Mouse (Mus musculus) midbrain, embryonic 11.5 days (tissue): ENCODE data around the gene Mta1. TPM values are rescaled to one million over a fixed set of nuclear protein-coding genes. Genes with fewer than 3 reads are reported as not detected.

ENCODE experiments used
- ATAC-seq: fragments of 200-750 bp; cut with Nextera tagmentation; 2 replicates; pipeline ENCODE4 v1.8.0; 2017; ENCODE audit warnings: moderate TSS enrichment, moderate library complexity; ENCODE audit not compliant: low FRiP score
- DNase-seq: peaks from one replicate; pipeline ENCODE4 v3.0.0; 2015; ENCODE audit warnings: low spot score; ENCODE audit errors: missing footprints
- H3K27ac ChIP-seq: fragments of 300-500 bp; sonication (generic); 2 replicates; pipeline ENCODE4 v1.5.1; 2014; ENCODE audit warnings: low read depth, low read length
- H3K27me3 ChIP-seq: fragments of 300-500 bp; sonication (generic); 2 replicates; pipeline ENCODE4 v1.6.1; 2014; ENCODE audit warnings: mild to moderate bottlenecking, low read length, moderate library complexity, mixed read lengths; ENCODE audit not compliant: control insufficient read depth, insufficient read depth
- H3K36me3 ChIP-seq: fragments of 300-500 bp; sonication (generic); 2 replicates; pipeline ENCODE4 v1.6.1; 2014; ENCODE audit warnings: mild to moderate bottlenecking, low read length, moderate library complexity, mixed read lengths; ENCODE audit not compliant: control insufficient read depth, insufficient read depth
- H3K4me1 ChIP-seq: fragments of 300-500 bp; sonication (generic); 2 replicates; pipeline ENCODE4 v1.6.1; 2014; ENCODE audit warnings: low read length; ENCODE audit not compliant: control insufficient read depth, insufficient read depth
- H3K4me2 ChIP-seq: fragments of 300-500 bp; sonication (generic); 2 replicates; pipeline ENCODE4 v1.6.1; 2014; ENCODE audit warnings: mild to moderate bottlenecking, moderate library complexity
- H3K4me3 ChIP-seq: fragments of 300-500 bp; sonication (generic); 2 replicates; pipeline ENCODE4 v1.5.1; 2014; ENCODE audit warnings: low read depth, low read length
- H3K9ac ChIP-seq: fragments of 300-500 bp; sonication (generic); 2 replicates; pipeline ENCODE4 v1.6.1; 2014; ENCODE audit warnings: low read length
- H3K9me3 ChIP-seq: fragments of 300-500 bp; sonication (generic); 2 replicates; pipeline ENCODE4 v1.6.1; 2016; ENCODE audit warnings: low read length; ENCODE audit not compliant: control insufficient read depth
- whole genome bisulfite sequencing: fragments of 180-500 bp; shearing (Covaris S2); extraction: QIAGEN DNeasy Blood & Tissue Kit; methylation state at CpG from one replicate; pipeline ENCODE4 v1.1.7; 2014; 5-methylcytosine and 5-hydroxymethylcytosine counted together
- polyA plus RNA-seq: library from polyadenylated mRNA; unstranded; fragments of >200 nt; fragmentation: Nextera tagmentation; extraction: Ambion mirVana; gene quantifications from 2 replicates; pipeline ENCODE4 v1.2.1, GENCODE M21; 2014

Gene Mta1
- polyA plus RNA-seq, 1 experiment from 2014 or later: 21.4 TPM

GRCm38 (mm10) chr12:113102461-113102860, 4.4 kb downstream of the Mta1 start:
- ATAC-seq (0 out of 2 replicates have a peak, but pooled peaks have one; percentile 19), DNase-seq (peak; percentile 84)
- H3K4me1 ChIP-seq: peaks cover 21% of the 10 kb centered on the region

GRCm38 (mm10) chr12:113103846-113104451, 5.9 kb downstream of the Mta1 start:
- Histone ChIP-seq H3K36me3 (no peaks in the 10 kb centered on the region), H3K4me1 (peaks cover 17% of the 10 kb centered on the region), H3K9me3 (peaks cover 4% of the 10 kb centered on the region; the same call in 1 of the 2 replicates), H3K27me3 (no peaks in the 10 kb centered on the region), H3K27ac (no peak overlapping the region), H3K4me2 (no peak overlapping the region), H3K9ac (no peak overlapping the region), H3K4me3 (no peak overlapping the region)
- WGBS: 84% methylated on average over 8 of the region's 8 CpGs
- no peak for ATAC-seq
- peak; percentile 78 for DNase-seq

More at GRCm38 (mm10) chr12:113102461-113102860, 4.4 kb downstream of the Mta1 start:
- H3K9ac ChIP-seq: no peak overlapping the region
- no peak overlapping the region for H3K4me3 ChIP-seq
- H3K4me2 ChIP-seq: no peak overlapping the region
- H3K36me3 ChIP-seq: no peaks in the 10 kb centered on the region
- H3K9me3 ChIP-seq: peaks cover 4% of the 10 kb centered on the region; the same call in 1 of the 2 replicates
- 65% methylated on average over 6 of the region's 6 CpGs for WGBS
- no peak overlapping the region for H3K27ac ChIP-seq
- H3K27me3 ChIP-seq: no peaks in the 10 kb centered on the region

- WGBS: 92% methylated on average over 6 of the region's 6 CpGs
- peaks cover 4% of the 10 kb centered on the region; the same call in 1 of the 2 replicates for H3K9me3 ChIP-seq
- H3K4me2 ChIP-seq: no peak overlapping the region
- no peak overlapping the region for H3K4me3 ChIP-seq
- no peaks in the 10 kb centered on the region for H3K36me3 ChIP-seq
- no peaks in the 10 kb centered on the region for H3K27me3 ChIP-seq
- DNase-seq (no peak), ATAC-seq (no peak)
- no peaks in the 10 kb centered on the region for H3K4me1 ChIP-seq
- H3K27ac ChIP-seq: no peak overlapping the region
- H3K9ac ChIP-seq: no peak overlapping the region
Measured at GRCm38 (mm10) chr12:113106386-113106785, 8.3 kb downstream of the Mta1 start.

- 94% methylated on average over 4 of the region's 4 CpGs for WGBS
Measured at GRCm38 (mm10) chr12:113107431-113108124, 9.5 kb downstream of the Mta1 start.

GRCm38 (mm10) chr12:113108528-113109283, 10.6 kb downstream of the Mta1 start:
- Histone ChIP-seq H3K4me2 (no peak overlapping the region), H3K4me3 (no peak overlapping the region), H3K9me3 (peaks cover 4% of the 10 kb centered on the region; the same call in 1 of the 2 replicates), H3K9ac (no peak overlapping the region), H3K27me3 (no peaks in the 10 kb centered on the region), H3K4me1 (no peaks in the 10 kb centered on the region), H3K27ac (no peak overlapping the region), H3K36me3 (0 out of 2 replicates have a peak, but pooled peaks cover 4% of the 10 kb centered on the region)
- ATAC-seq (no peak), DNase-seq (no peak)
- WGBS: 91% methylated on average over 17 of the region's 17 CpGs

More at GRCm38 (mm10) chr12:113107431-113108124, 9.5 kb downstream of the Mta1 start:
- H3K4me3 ChIP-seq: no peak overlapping the region
- H3K4me2 ChIP-seq: no peak overlapping the region
- no peaks in the 10 kb centered on the region for H3K36me3 ChIP-seq
- no peak for DNase-seq
- H3K27me3 ChIP-seq: no peaks in the 10 kb centered on the region
- H3K9me3 ChIP-seq: peaks cover 4% of the 10 kb centered on the region; the same call in 1 of the 2 replicates
- ATAC-seq: no peak
- no peak overlapping the region for H3K27ac ChIP-seq
- H3K9ac ChIP-seq: no peak overlapping the region
- H3K4me1 ChIP-seq: no peaks in the 10 kb centered on the region

GRCm38 (mm10) chr12:113109801-113110200, 11.7 kb downstream of the Mta1 start:
- Histone ChIP-seq H3K9ac (no peak overlapping the region), H3K36me3 (peaks cover 8% of the 10 kb centered on the region), H3K4me2 (no peak overlapping the region), H3K4me1 (no peaks in the 10 kb centered on the region), H3K27me3 (no peaks in the 10 kb centered on the region), H3K4me3 (no peak overlapping the region), H3K9me3 (peaks cover 4% of the 10 kb centered on the region; the same call in 1 of the 2 replicates), H3K27ac (no peak overlapping the region)
- ATAC-seq: no peak
- no peak for DNase-seq
- WGBS: 94% methylated on average over 10 of the region's 10 CpGs

- WGBS: 96% methylated on average over 4 of the region's 4 CpGs
- ATAC-seq: no peak
- Histone ChIP-seq H3K4me1 (no peaks in the 10 kb centered on the region), H3K4me2 (no peak overlapping the region), H3K9ac (no peak overlapping the region), H3K36me3 (peaks cover 27% of the 10 kb centered on the region), H3K9me3 (no peaks in the 10 kb centered on the region), H3K27ac (no peak overlapping the region), H3K4me3 (no peak overlapping the region), H3K27me3 (no peaks in the 10 kb centered on the region)
- DNase-seq: no peak
Measured at GRCm38 (mm10) chr12:113114141-113114540, 16.1 kb downstream of the Mta1 start.

GRCm38 (mm10) chr12:113114856-113115538, 16.9 kb downstream of the Mta1 start:
- ATAC-seq (no peak), DNase-seq (no peak)
- Histone ChIP-seq H3K4me1 (no peaks in the 10 kb centered on the region), H3K27me3 (no peaks in the 10 kb centered on the region), H3K27ac (no peak overlapping the region), H3K9ac (no peak overlapping the region), H3K9me3 (no peaks in the 10 kb centered on the region), H3K4me3 (no peak overlapping the region), H3K36me3 (peaks cover 29% of the 10 kb centered on the region), H3K4me2 (no peak overlapping the region)
- WGBS: 89% methylated on average over 16 of the region's 16 CpGs
